10 mouse cellular contexts compared by ENCODE assay signal in genomic region chrX:94197789-94198188, GRCm38 (mm10). TPM values are rescaled to one million over a fixed set of nuclear protein-coding genes. Genes with fewer than 3 reads are reported as not detected.
DNase-seq lines count a peak whose midpoint lies in the region; ATAC-seq and TF ChIP-seq lines count a peak whose summit lies in the region.
"Had no signal": no experiment of that assay in that cellular context is flagged by ENCODE, and none has a peak within 500 bp of the region (broad histone marks: within the 10 kb centered on the region; RNA-seq: fewer than 3 reads in every experiment).

No protein-coding gene starts in this region.

- H3K4me2 ChIP-seq in kidney, embryonic 15.5 days = no peak overlapping the region
- H3K4me2 ChIP-seq in liver, embryonic 14.5 days (ENCODE audit: low read depth) = no peak overlapping the region
- H3K4me2 ChIP-seq in stomach, postnatal 0 days (replicated peaks; ENCODE audit: low read depth) = no peak overlapping the region
- H3K4me2 ChIP-seq: embryonic facial prominence, embryonic 12.5 days had no signal

- H3K36me3 ChIP-seq in kidney, adult 2 months (ENCODE audit: control insufficient read depth, insufficient read depth, low read length) = peaks cover 2% of the 10 kb centered on the region
- peaks cover 96% of the 10 kb centered on the region for H3K36me3 ChIP-seq in kidney, embryonic 15.5 days
- H3K36me3 ChIP-seq in liver, embryonic 14.5 days (replicated peaks; ENCODE audit: control insufficient read depth, insufficient read depth, low read depth) = peaks cover 47% of the 10 kb centered on the region
- H3K36me3 ChIP-seq in stomach, postnatal 0 days (ENCODE audit: control insufficient read depth, insufficient read depth, low read length) = peaks cover 13% of the 10 kb centered on the region; the same call in 1 of the 2 replicates

- H3K9me3 ChIP-seq in kidney, embryonic 15.5 days (replicated peaks) = no peaks in the 10 kb centered on the region
- no peaks in the 10 kb centered on the region for H3K9me3 ChIP-seq in liver, embryonic 14.5 days (ENCODE audit: control insufficient read depth, low read length)
- no peaks in the 10 kb centered on the region for H3K9me3 ChIP-seq in stomach, postnatal 0 days (ENCODE audit: control insufficient read depth, low read length)
- H3K9me3 ChIP-seq: embryonic facial prominence, embryonic 12.5 days; megakaryocyte, embryonic 14.5 days had no signal

- H3K4me1 ChIP-seq in kidney, adult 2 months (ENCODE audit: control insufficient read depth, insufficient read depth, low read length) = no peaks in the 10 kb centered on the region
- H3K4me1 ChIP-seq in kidney, embryonic 15.5 days = no peaks in the 10 kb centered on the region
- no peaks in the 10 kb centered on the region for H3K4me1 ChIP-seq in liver, embryonic 14.5 days (replicated peaks; ENCODE audit: control insufficient read depth in 2 of 2, insufficient read depth in 2 of 2, low read length in 1 of 2)
- H3K4me1 ChIP-seq in stomach, postnatal 0 days (replicated peaks; ENCODE audit: control insufficient read depth, insufficient read depth) = no peaks in the 10 kb centered on the region
- H3K4me1 ChIP-seq: embryonic facial prominence, embryonic 12.5 days; megakaryocyte, embryonic 14.5 days had no signal

- no peak overlapping the region for H3K4me3 ChIP-seq in kidney, adult 2 months (ENCODE audit: insufficient read depth, low read depth, low read length)
- no peak overlapping the region for H3K4me3 ChIP-seq in kidney, embryonic 15.5 days (replicated peaks)
- H3K4me3 ChIP-seq in liver, embryonic 14.5 days (ENCODE audit: insufficient read depth in 1 of 2, low read depth in 2 of 2, low read length in 2 of 2) = no peak overlapping the region
- no peak overlapping the region for H3K4me3 ChIP-seq in stomach, postnatal 0 days (ENCODE audit: low read depth, low read length)
- H3K4me3 ChIP-seq: embryonic facial prominence, embryonic 12.5 days; megakaryocyte, embryonic 14.5 days had no signal

- 87% methylated on average over 5 of the region's 5 CpGs for WGBS in kidney, adult 2 months
- WGBS in kidney, embryonic 15.5 days = 82% methylated on average over 5 of the region's 5 CpGs
- WGBS in liver, embryonic 14.5 days (ENCODE audit: insufficient replicate concordance) = 57% methylated on average over 5 of the region's 5 CpGs
- 79% methylated on average over 5 of the region's 5 CpGs for WGBS in stomach, postnatal 0 days

- DNase-seq in adrenal gland, adult 2 months = peak; percentile 51
- DNase-seq in adrenal gland, adult 8-10 months = no peak
- DNase-seq in kidney, adult 2 months = no peak
- DNase-seq in ES-CJ7 (ENCODE audit: low read depth, low spot score) = peak; percentile 64
- no peak for DNase-seq in liver, embryonic 14.5 days (ENCODE audit: low read depth in 3 of 3, low spot score in 3 of 3)
- peak; percentile 21 for DNase-seq in stomach, postnatal 0 days (ENCODE audit: low spot score)
- no peak for DNase-seq in layer of hippocampus, adult 9-11 months

- no peak for ATAC-seq in kidney, embryonic 15.5 days (replicated peaks; ENCODE audit: low FRiP score)
- ATAC-seq in liver, embryonic 14.5 days (ENCODE audit: insufficient read depth) = no peak
- no peak for ATAC-seq in stomach, postnatal 0 days (ENCODE audit: low FRiP score, low TSS enrichment)

- TF ChIP-seq EP300 in liver, embryonic 14.5 days (IDR thresholded peaks at IDR 0.05; ENCODE audit: low read depth) = no peak
- no peak for TF ChIP-seq EP300 in stomach, postnatal 0 days (optimal IDR thresholded peaks at IDR 0.05)

- no peaks in the 10 kb centered on the region for H3K27me3 ChIP-seq in kidney, adult 2 months (replicated peaks; ENCODE audit: control insufficient read depth, insufficient read depth, low read length)
- H3K27me3 ChIP-seq in kidney, embryonic 15.5 days = no peaks in the 10 kb centered on the region
- no peaks in the 10 kb centered on the region for H3K27me3 ChIP-seq in liver, embryonic 14.5 days (ENCODE audit: control insufficient read depth, insufficient read depth, low read length)
- H3K27me3 ChIP-seq in stomach, postnatal 0 days (ENCODE audit: control insufficient read depth, insufficient read depth, low read length) = no peaks in the 10 kb centered on the region
- H3K27me3 ChIP-seq: embryonic facial prominence, embryonic 12.5 days; megakaryocyte, embryonic 14.5 days had no signal

- H3K27ac ChIP-seq in kidney, adult 2 months (ENCODE audit: insufficient read depth, low read depth, low read length) = no peak overlapping the region
- H3K27ac ChIP-seq in kidney, embryonic 15.5 days = no peak overlapping the region
- H3K27ac ChIP-seq in liver, embryonic 14.5 days = no peak overlapping the region
- no peak overlapping the region for H3K27ac ChIP-seq in stomach, postnatal 0 days (replicated peaks)
- H3K27ac ChIP-seq: embryonic facial prominence, embryonic 12.5 days had no signal

- peak; percentile 39 for TF ChIP-seq CTCF in kidney, adult 2 months (conservative IDR thresholded peaks at IDR 0.05; ENCODE audit: insufficient read depth, insufficient read length, low read depth, low read length)
- TF ChIP-seq CTCF in liver, embryonic 14.5 days (IDR thresholded peaks at IDR 0.05; ENCODE audit: low read depth) = peak; percentile 74
- TF ChIP-seq CTCF in stomach, postnatal 0 days (IDR thresholded peaks at IDR 0.05; ENCODE audit: low read depth) = peak; percentile 55

- H3K9ac ChIP-seq in kidney, embryonic 15.5 days = no peak overlapping the region
- no peak overlapping the region for H3K9ac ChIP-seq in liver, embryonic 14.5 days (replicated peaks)
- H3K9ac ChIP-seq in stomach, postnatal 0 days (ENCODE audit: low read length) = no peak overlapping the region
- H3K9ac ChIP-seq: embryonic facial prominence, embryonic 12.5 days had no signal

- TF ChIP-seq POLR2A in kidney, adult 2 months (IDR thresholded peaks at IDR 0.05; ENCODE audit: low read depth, low read length) = no peak

RNA-seq across cellular contexts. Expression of gene Eif2s3x, which starts 14.9 kb away (rescaled TPM):
- total RNA-seq in adrenal gland, adult 2 months (2021) = 100 to 1,000 TPM; 146 to 180 TPM
- polyA plus RNA-seq in adrenal gland, adult 2 months (2012; rRNA removed) = 20.0 and 29.9 TPM in 2 replicates
- 100 to 1,000 TPM; 120 to 235 (median 168) TPM for total RNA-seq in adrenal gland, adult 8-10 months (2022)
- polyA plus RNA-seq in kidney, adult 2 months (2012; rRNA removed) = 63.6 and 71.7 TPM in 2 replicates
- 74.7 and 79.2 TPM in 2 replicates for polyA plus RNA-seq in kidney, embryonic 15.5 days (2015; fragmentation: Nextera tagmentation; extraction: Ambion mirVana)
- 38.6 and 40.4 TPM in 2 replicates for polyA plus RNA-seq in liver, embryonic 14.5 days (2012; rRNA removed)
- polyA plus RNA-seq in liver, embryonic 14.5 days (2014; fragmentation: Nextera tagmentation; extraction: Ambion mirVana) = 38.6 and 66.1 TPM in 2 replicates
- polyA plus RNA-seq in stomach, postnatal 0 days (2015; fragmentation: Nextera tagmentation; extraction: Ambion mirVana) = 37.0 and 38.8 TPM in 2 replicates

RNA-seq across cellular contexts. Expression of gene Klhl15, which starts 36.6 kb away (rescaled TPM):
- 10 to 100 TPM; 15.7 to 18.7 TPM for total RNA-seq in adrenal gland, adult 2 months (2021)
- polyA plus RNA-seq in adrenal gland, adult 2 months (2012; rRNA removed) = 18.1 and 24.6 TPM in 2 replicates
- 10 to 100 TPM; 14.7 to 23.6 (median 18.4) TPM for total RNA-seq in adrenal gland, adult 8-10 months (2022)
- 3.8 and 6.8 TPM in 2 replicates for polyA plus RNA-seq in kidney, adult 2 months (2012; rRNA removed)
- 8.3 and 9.3 TPM in 2 replicates for polyA plus RNA-seq in kidney, embryonic 15.5 days (2015; fragmentation: Nextera tagmentation; extraction: Ambion mirVana)
- 1.6 and 1.9 TPM in 2 replicates for polyA plus RNA-seq in liver, embryonic 14.5 days (2012; rRNA removed)
- polyA plus RNA-seq in liver, embryonic 14.5 days (2014; fragmentation: Nextera tagmentation; extraction: Ambion mirVana) = 3.7 and 3.8 TPM in 2 replicates
- 5.6 and 5.9 TPM in 2 replicates for polyA plus RNA-seq in stomach, postnatal 0 days (2015; fragmentation: Nextera tagmentation; extraction: Ambion mirVana)

Comparison
In these comparisons a context has a peak if more than half of its experiments do, and no peak if none do; other contexts are left out.
1. DNase-seq: peak in adrenal gland, adult 2 months (single experiment), ES-CJ7 (single experiment) and stomach, postnatal 0 days (single experiment); none in adrenal gland, adult 8-10 months (single experiment), kidney, adult 2 months (single experiment), liver, embryonic 14.5 days (0 of 3) and layer of hippocampus, adult 9-11 months (single experiment).
2. Peak in every context shown above with its lines, with median percentiles within 50 percentile points of each other: CTCF ChIP-seq.